Mouse (Mus musculus) lung, postnatal 4 days (tissue): ENCODE measurements at regions not wholly inside any gene's neighbourhood (a gene's known extent, or its start where the extent isn't known, plus 50 kb on each side); places are given as distances from the start of the nearest gene placed in this dataset.
A peak's percentile ranks its signal among the peaks of the same experiment; 100 is the strongest.

ENCODE experiments used
- DNase-seq, 2 experiments: peaks; one replicate each; pipeline ENCODE4 v3.0.0; 2021

DNA sequence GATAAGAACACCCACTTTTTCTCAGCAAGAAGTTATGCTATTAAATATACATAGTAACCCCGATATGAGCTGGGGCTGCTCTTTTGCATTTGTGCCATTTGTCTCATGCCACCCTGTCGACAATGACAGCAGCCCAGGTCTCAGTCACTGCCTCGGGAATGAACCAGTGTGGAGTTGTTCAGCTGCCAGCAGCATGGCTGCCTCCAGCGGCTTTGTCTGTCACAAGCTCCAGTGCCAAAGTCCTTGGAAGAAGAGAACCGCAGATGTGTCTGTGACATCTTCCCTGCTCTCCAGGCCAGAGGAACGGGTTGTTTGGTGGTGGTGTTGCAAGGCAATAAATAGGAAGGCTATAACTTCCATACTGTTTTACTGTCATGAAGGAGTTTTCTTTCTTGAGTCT is 130.7 kb downstream of the Cep170 start:
- DNase-seq, result no peak

DNA sequence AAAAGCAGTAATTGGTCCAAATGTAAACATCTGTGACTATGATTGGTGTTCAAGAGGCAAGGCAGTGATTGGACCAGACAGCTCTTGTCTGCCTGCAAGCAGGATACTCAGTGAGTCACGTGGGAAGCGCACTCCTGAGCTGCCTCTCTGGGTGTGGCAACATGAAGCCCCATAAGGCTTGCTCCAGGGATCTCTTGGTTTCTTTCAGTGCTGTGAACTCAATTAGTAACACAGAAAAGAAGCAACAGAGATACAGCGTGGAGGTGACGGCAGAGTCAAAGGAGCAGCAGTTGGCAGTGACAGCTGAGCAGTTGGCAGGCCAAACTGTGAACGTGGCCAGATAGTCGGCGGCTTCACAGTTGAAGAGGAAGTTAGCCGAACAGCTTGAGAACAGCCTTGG is 131.9 kb downstream of the Cep170 start:
- DNase-seq, result no peak

- DNase-seq, result no peak
Observed at GRCm38 (mm10) chr1:176675184-176675583, 138.7 kb downstream of the Cep170 start.

GRCm38 (mm10) chr1:176671081-176671480 is 142.8 kb downstream of the Cep170 start:
- no peak for DNase-seq

DNA sequence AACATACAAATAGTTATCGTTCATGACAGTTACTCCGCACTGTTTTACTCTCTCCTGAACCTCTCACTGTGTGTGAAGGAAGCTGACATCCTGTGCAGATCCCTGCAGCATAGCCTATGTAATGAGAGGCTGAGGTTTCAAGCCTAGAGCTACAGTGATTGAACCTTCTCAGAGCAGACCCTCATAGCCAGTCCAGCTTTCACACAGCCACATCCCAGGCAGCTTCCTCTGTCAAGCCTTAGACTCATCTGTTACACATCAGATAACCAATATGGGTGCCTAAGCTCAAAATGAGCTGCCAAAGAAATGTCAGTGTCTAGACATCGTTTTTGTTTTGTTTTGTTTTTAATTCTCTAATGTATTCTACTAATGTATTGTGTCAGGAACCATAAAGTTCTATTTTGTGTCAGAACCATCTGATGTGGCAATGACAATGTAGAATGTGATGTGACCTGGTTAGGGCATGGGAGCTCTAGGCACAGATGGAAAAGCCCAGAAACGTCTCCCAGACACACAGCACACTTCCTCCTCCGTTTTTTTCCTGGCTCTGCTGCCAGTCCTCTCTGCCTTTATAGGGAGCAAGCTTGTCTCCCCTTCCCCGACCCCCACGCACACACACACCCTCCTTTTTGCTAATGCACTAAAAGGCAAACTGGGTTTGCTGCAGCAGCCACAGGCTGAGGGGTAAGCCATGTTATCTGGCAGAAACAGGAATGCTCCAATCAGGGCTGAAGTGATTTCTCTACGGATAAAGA is 146.1 kb downstream of the Cep170 start:
- no peak for DNase-seq

DNA sequence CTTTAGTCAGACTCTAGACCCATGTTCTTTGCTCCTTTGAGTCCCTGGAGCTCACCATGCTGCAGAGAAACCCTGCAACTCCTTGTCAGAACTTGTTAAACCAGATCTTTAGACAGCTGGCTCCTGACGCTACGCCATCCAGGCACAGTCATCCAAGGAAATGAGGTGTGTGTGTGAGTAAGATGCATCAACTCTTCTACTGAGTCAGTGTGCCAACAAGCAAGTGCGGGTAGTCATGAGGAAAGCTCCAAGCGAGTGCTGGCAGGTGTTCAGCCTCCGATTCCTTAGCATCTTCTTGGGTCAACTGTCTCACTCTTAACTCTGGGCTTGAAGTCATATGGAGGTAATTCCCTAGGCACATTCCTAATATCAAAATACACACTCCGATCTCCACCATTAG is 153.6 kb downstream of the Cep170 start:
- DNase-seq, result no peak

DNA sequence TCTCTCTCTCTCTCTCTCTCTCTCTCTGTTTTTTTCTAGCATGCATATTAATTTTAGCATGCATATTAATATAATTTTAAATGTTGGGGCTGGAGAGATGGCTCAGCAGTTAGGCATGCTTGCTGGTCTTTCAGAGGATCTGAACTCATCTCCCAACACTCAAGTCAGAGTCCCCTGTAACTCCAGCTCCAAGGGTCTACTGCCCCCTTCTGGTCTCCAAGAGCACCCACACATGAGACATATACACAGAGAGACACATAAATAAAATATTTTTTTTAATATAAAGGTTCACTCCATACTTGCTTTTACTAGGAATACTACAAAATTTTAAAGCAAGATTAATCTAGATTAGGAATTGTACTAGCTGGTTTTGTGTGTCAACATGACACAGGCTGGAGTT is 155.2 kb downstream of the Cep170 start:
- no peak for DNase-seq

- no peak for DNase-seq
Observed at GRCm38 (mm10) chr1:176655487-176656333, 158.2 kb downstream of the Cep170 start.

DNA sequence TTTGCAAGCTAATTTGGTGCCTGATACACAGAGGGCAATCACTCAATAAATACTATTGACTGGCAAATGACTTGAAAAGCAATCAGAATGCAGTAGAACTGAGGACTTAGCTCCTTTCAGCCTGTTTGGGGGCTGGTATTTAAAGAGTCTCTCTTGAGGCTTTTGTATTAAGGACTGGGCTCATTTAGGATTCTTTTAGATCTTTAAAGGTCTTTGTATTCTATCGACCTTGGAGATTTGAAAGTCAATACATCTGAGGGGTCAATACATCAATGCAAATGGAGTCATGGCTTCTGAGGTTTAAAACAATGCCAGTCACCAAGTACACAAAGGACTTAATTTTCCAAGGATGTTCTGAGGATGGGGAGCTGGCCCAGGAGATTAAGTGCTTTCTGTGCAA is 169.6 kb downstream of the Cep170 start:
- no peak for DNase-seq

DNA sequence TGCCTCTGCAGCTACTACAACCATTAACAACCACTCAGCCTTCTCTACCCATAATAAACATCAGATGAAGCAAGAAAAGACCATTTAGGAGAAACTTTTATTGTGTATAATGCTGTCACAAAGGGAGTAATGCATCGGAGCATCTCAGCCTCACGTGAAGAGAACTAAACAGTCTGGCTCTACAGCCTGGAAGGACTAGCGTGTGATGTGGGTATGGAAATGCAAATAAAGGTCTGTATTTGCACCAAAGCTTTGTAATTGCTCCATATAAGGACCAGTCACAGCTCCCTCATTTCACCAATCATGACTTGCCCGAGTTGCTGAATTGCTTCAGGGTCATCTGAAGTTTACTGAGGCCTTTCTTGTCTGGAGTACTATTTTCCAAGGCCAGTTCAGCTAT is 190.7 kb downstream of the Cep170 start:
- no peak for DNase-seq

- no peak for DNase-seq
Observed at GRCm38 (mm10) chr1:176622213-176622612, 191.7 kb downstream of the Cep170 start.

GRCm38 (mm10) chr1:176621285-176621684 is 192.6 kb downstream of the Cep170 start:
- no peak for DNase-seq

DNA sequence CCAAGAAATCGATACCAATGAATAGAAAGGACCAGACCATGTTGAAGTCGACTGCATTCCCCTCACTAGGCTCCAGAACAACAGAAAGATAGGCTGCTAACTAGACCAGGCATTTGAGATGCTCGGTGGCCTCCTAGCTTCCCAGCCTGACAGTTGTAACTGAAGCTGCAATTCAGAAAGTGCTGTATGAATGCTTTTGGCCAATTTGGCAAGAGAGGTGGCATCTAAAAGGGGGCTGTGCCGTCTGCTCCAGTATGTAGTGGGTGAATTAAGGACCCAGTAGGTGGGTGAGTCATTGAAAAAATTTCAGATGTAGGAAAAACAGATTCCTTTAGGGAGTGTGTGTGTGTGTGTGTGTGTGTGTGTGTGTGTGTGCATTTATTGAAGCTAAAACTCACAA is 195.0 kb downstream of the Cep170 start:
- no peak for DNase-seq

DNA sequence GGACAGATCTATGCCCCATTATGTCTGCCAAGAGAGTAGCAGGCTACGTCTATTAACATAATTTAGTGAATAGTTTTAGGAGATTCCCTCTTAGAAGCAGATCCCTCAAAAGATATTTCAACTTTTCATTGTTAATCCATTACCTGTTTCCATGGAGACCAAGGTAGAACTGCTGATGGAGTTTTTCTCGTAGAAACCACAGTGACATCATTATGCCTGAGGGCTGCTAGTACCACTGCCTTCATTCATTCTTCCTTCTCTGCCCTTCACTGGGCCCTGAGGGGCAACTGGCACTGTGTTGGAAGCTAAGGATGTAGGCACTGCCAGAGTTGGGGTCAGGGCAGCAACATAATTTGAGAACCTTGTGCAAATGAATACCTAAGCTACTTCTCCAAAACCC is 198.2 kb downstream of the Cep170 start:
- DNase-seq, result no peak

DNA sequence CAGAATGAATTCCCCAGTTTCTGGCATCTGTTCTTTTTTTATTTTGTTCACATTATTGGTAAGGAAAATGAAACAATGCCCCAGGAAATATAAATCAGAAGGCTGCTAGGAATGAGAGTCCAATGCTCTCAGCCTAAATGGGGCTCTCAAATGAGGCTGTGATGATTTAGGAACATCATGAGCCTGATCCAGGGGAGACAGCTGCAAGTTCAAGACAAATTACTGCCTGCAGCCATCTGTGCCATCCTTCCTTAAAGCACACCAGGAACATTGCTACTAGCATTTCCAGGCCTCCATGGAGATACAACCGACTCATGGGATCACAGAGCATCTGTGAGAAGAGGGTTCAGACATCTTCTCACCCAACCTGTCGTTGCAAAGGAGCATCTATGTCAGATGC is 219.6 kb downstream of the Cep170 start:
- DNase-seq, result no peak

- DNase-seq, result no peak
Observed at GRCm38 (mm10) chr1:176588144-176588543, 225.7 kb downstream of the Cep170 start.

GRCm38 (mm10) chr1:176573703-176574102 is 240.2 kb downstream of the Cep170 start:
- no peak for DNase-seq

- no peak for DNase-seq
Observed at GRCm38 (mm10) chr1:176558457-176559415, 255.1 kb downstream of the Cep170 start.

DNA sequence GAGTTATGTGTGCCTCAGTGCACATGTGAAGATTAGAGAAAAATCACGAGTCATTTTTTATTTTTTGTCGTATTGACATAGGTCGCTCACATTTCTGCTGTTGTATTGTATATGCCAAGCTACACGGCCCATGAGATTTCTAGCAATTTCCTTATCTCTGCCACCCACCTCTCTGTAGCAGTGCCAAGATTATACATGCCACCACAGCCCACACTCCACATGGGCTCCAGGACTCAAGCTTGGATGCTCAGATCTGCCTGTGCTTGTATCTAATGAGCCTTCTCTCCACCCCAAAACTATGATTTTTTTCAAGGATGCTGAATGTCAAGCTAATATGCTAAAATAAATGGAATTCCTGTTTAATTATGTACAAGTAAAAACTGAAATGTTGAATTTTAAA is 259.3 kb upstream of the Pld5 start:
- DNase-seq, result no peak

GRCm38 (mm10) chr1:176529037-176529436 is 253.9 kb upstream of the Pld5 start:
- no peak for DNase-seq

DNA sequence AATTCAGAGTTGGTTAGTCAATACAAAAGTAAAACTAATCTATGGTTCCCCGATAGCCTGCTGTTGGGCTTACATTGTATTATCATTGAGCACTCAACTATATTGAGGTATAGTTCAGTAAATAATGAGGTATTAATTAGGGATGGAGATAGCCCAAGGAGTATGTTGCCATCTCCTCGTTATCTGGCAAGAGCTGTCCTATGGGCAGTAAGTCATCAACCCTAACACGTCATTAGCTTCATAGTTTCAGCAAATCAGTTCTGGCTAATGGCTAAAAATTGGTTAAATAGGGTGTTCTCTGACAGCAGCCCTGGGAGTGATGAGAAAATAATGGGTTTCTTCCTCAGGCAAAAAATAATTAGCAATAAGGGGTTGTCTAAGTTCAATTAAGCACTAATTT is 236.4 kb upstream of the Pld5 start:
- DNase-seq, result no peak

GRCm38 (mm10) chr1:176505441-176505840 is 230.3 kb upstream of the Pld5 start:
- DNase-seq, result no peak

- peak in 1 of 2 experiments; percentile 21 for DNase-seq
Observed at GRCm38 (mm10) chr1:176504731-176505130, 229.6 kb upstream of the Pld5 start.
